Mouse (Mus musculus) adrenal gland, adult 2 months (tissue): ENCODE results near the gene Fmo3. TPM values are rescaled to one million over a fixed set of nuclear protein-coding genes. Genes with fewer than 3 reads are reported as not detected.

Experiments used
- DNase-seq: peaks from one replicate; pipeline ENCODE4 v3.0.0; 2021
- long read RNA-seq: library from polyadenylated mRNA; stranded (forward); transcript quantifications from one replicate; pipeline ENCODE4 v2.0.0, GENCODE M21; 2021
- polyA plus RNA-seq: library from polyadenylated mRNA; depleted of rRNA; stranded (reverse); fragments of >200 nt; gene quantifications from 2 replicates; pipeline ENCODE4 v1.2.3, GENCODE M21; 2012; rRNA removed
- total RNA-seq, 2 experiments: library from RNA; stranded (reverse); gene quantifications; 2 replicates each; pipeline ENCODE4 v1.2.3; 2021

The Fmo3 gene
- total RNA-seq = under 1 TPM in 1 of 2 experiments, not detected in 1; 0.75 TPM
- not detected in 2 replicates for polyA plus RNA-seq
- long read RNA-seq = 0 reads

DNA sequence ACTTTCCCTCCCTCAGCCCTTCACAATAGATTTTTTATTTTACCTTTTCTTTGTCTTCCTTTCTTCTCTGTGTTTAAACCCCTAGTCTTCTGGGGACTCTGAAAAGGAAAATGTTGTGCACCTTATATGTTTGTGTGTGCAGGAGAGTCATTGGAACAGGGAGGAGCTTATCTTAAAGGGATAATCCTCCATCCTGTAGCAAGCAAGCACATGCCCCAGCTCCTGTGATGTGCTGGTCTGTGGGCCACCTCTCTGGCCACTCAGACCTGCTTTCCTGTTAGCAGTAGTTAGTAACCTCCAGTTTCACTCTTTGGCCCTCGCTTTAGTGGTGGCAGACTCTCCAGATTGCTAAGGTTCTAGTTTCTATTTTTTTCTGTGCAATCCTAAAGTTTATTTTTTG, at the start of gene Fmo3:
TSS of gene Fmo3 (minus strand) at position 101 of the 400 bp plus-strand sequence.
- DNase-seq = no peak

- DNase-seq = no peak
These were observed 38.7 kb upstream of the Fmo3 start for GRCm38 (mm10) chr1:163023075-163023474.

- DNase-seq = no peak
These were observed 24.9 kb upstream of the Fmo3 start for GRCm38 (mm10) chr1:163009220-163009619.

DNA sequence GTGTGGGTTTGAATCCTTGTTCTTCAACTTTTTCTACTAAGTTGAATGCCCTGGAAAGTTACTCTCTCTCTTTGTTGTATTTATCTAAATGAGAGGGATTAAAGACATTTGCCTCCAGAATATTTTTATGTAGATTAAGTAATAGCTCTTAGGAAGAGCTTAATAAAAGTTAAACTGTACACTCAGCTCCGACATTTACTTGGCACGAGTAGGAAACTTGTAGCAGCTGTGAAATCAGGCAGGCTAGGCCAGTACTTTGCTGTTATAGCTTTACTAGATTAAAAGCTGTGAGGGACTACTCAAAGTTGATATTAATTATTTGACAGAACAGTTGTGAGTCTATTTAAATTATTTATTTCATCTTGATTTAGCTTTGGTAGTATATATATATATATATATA, 19.2 kb upstream of the Fmo3 start:
- no peak for DNase-seq

- no peak for DNase-seq
These were observed 17.0 kb upstream of the Fmo3 start for GRCm38 (mm10) chr1:163001271-163001829.

- DNase-seq = no peak
These were observed 3.2 kb upstream of the Fmo3 start for GRCm38 (mm10) chr1:162987546-162987945.

DNA sequence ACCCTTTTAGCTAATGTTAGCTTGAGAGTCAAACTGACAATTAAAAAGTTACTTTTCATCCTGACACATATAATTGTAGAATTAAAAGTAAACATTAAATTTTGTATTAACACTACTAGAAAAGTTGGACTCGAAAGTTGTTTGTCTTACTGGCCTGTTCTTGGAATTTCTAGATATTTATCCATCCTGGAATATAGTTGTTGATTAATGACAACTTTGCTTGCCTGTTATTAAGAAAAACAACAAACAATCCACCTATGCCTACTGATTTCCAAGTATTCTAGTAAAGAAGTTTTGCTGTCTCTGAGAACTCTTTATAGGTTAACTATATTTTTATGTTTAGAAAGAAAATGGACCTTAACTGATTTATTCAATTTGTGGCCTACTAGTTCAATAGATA, 2.4 kb upstream of the Fmo3 start:
- no peak for DNase-seq

DNA sequence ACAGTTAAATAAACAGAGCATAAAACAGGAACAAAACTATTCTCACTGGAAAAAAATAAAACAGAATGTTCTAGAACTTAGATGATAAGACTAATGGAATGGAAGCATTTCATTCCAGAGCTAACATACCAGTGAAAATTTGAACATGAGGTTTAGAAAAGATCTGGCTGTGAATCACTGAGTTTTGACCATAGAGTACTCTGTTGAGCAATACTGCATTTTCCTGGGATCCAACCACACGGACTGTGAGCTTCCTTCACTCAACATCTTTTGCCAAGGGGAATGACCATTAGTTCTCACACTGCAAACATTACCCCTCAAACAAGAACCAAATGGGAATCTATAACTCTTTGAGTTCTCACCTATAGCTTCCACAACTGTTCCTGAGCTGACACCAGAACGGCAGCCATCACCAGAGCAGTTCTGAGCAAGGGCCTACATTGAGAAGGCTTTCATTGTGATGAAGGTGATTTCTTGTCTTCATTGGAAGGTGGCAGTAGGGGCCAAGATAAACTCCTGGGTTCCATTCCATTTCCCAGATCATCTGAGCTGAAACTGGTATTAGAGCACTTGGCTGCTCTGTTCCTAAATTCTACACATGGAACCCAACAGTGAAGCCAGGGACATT, 1.9 kb upstream of the Fmo3 start:
- no peak for DNase-seq

- no peak for DNase-seq
These were observed 20.8 kb downstream of the Fmo3 start for GRCm38 (mm10) chr1:162963556-162963955.

- no peak for DNase-seq
These were observed 26.9 kb downstream of the Fmo3 start for GRCm38 (mm10) chr1:162957422-162957821.

DNA sequence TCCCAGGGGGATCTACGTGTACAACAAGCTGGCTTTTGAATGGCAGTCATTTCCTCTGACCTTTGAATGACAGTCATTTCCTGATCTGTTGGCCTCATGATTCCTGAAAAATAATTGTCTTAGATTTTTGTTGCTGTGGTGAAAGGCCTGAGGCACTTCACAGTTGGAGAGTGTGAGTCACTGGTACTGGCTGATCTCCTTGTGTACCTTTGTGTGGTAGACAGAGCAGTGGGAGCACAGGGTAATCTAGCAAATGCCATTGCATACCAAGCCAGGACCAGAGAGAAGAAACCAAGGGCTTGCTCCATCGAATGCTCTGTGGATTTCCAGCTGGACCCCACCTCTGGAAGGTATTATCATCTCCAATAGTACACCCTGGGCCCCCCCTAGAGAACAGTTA, 31.2 kb downstream of the Fmo3 start:
- no peak for DNase-seq

DNA sequence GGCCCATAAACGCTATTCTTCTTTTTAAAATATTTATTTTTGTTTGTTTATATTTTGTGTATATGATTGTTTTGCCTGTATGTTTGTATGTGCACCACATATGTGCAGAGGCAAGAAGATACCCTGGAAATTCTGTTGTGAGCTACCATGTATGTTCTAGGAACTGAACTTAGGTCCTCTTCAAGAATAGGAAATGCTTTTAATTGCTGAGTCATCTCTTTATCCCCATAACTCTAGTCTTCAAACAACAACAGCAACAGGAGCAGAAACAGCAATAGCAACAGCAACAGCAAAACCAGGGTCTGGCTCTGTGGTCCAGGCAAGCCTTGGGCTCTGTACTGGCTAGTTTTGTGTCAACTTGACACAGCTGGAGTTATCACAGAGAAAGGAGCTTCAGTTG, 34.6 kb downstream of the Fmo3 start:
- no peak for DNase-seq

GRCm38 (mm10) chr1:162947934-162948333, 36.4 kb downstream of the Fmo3 start:
- no peak for DNase-seq

- DNase-seq = no peak
These were observed 37.3 kb downstream of the Fmo3 start for GRCm38 (mm10) chr1:162946837-162947558.

- DNase-seq = no peak
These were observed 40.6 kb downstream of the Fmo3 start for GRCm38 (mm10) chr1:162943700-162944099.

DNA sequence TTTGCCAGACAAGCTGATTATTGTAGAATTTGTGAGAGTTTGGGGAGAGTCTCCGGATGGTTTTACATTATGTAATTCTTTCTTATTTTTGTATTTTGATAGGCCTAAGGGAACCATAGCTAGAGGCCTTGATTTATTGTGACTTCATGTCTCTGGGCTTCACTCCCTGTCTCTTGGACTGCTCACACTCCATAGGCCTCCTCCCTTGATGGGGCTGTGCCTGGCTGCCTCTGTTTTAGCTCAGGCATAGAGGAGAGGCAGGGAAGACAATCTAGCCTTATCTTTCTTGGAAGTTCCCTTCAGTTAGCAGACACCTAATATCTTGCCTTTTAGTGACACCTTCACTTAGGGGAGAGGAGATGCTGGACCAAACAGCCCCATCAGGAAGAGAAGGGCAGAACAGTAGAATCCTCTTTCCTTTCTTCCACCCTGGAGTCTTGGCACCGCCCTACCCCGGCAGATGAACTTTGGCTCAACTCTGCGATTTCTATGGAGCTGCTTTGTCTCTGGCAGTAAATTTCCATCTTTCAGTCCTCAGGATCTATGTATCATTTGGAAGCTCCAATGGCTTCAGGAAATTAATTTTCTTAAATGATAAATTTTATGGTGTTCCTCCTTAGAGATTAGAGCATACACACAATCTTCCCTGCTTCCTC, 45.5 kb downstream of the Fmo3 start:
- peak; percentile 40 for DNase-seq

- no peak for DNase-seq
These were observed 46.2 kb downstream of the Fmo3 start for GRCm38 (mm10) chr1:162937970-162938695.

DNA sequence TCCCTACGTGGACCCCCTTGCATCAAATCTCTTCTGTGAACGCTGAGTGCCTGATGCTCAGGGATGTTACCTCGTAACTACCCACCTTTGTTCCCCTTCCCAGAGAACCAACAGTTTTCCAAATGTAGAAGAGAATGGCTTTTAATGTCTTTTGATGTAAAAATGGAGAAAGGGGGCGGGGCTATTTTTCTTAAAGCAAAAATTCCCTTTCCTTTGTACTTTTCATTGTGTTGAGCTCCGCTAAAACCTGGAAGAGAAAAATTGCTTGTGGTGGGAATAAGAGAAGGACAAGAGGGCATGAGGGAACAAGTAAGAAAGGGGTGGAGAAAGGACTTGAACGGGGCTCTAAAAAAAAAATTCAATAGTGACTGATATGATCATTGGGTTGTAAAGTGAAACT, 46.9 kb downstream of the Fmo3 start, which contains the start of gene Fmo6:
TSS of gene Fmo6 (minus strand) at position 101 of the 400 bp plus-strand sequence.
- no peak for DNase-seq

- DNase-seq = no peak
These were observed 49.8 kb downstream of the Fmo3 start for GRCm38 (mm10) chr1:162934374-162935012.

- DNase-seq = no peak
These were observed 51.9 kb downstream of the Fmo3 start for GRCm38 (mm10) chr1:162932386-162932785.

DNA sequence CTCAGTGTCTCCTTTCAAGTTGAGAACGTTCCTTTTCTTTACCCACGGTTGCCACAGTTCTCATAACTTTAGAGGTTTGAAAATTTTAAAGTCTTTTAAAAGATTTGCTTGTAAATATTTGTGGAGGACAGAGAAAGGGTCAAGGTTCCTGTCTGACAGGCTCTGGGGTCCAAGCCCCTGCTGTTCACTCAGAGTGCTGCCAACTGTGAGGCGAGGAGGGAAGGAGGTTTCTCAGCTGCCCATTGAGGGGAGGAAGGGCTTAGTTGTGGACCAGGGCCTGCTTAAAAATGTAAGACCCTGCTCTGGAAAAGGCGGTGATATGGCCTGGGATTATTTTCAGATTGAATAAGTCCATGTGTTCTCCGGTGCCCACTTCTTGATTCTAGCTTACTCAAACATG, 52.4 kb downstream of the Fmo3 start:
- DNase-seq = no peak
